Mouse (Mus musculus): ENCODE results near the gene Trim63. TPM values are rescaled to one million over a fixed set of nuclear protein-coding genes. Genes with fewer than 3 reads are reported as not detected.

The Trim63 gene
- polyA plus RNA-seq, 1 experiment, result 0.32 TPM

- whole genome bisulfite sequencing, result 85% methylated on average over 12 of the region's 12 CpGs
- Histone ChIP-seq H3K36me3 (ENCODE audit: control insufficient read depth, insufficient read depth, low read length) (no peaks in the 10 kb centered on the region), H3K4me3 (ENCODE audit: extremely low read depth, insufficient read depth, insufficient read length) (no peak overlapping the region), H3K4me1 (ENCODE audit: control insufficient read depth, insufficient read depth, insufficient read length) (peaks cover 4% of the 10 kb centered on the region; the same call in 1 of the 2 replicates), H3K27me3 (ENCODE audit: control insufficient read depth, insufficient read depth, low read length) (no peaks in the 10 kb centered on the region), H3K27ac (ENCODE audit: insufficient read depth, low read length) (0 out of 2 replicates have a peak overlapping the region, but pooled peaks have one; percentile 17)
- TF ChIP-seq CTCF (IDR thresholded peaks at IDR 0.05; ENCODE audit: extremely low read depth, insufficient read depth, insufficient read length, insufficient replicate concordance), result no peak
- no peak for TF ChIP-seq POLR2A (IDR thresholded peaks at IDR 0.05; ENCODE audit: low read depth, low read length)
- no peak for DNase-seq (ENCODE audit: low read depth in 1 of 2, low spot score in 2 of 2)
Measured at GRCm38 (mm10) chr4:134352261-134352707, 37.4 kb downstream of the Trim63 start.

DNA sequence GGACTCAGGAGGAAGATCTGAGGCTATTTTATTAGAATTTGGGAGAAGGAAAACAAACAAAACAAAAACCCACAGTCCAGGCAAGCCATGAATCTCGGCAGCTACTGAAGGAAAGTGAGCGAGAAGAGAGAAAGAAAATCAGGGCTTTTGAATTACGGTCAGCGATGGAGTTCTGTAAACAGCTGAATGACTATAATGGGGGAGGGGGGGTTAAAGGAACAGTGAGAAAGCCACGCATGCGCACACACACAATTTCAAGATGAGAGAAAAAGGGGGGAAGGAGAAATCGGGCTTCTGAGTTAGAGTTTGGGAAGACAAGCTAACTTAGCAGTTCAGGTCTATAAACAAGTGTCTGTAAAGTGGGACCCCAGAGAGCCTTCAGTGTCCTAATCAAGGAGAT, 38.0 kb downstream of the Trim63 start:
- H3K36me3 ChIP-seq (ENCODE audit: control insufficient read depth, insufficient read depth, low read length), result no peaks in the 10 kb centered on the region
- H3K4me1 ChIP-seq (ENCODE audit: control insufficient read depth, insufficient read depth, insufficient read length), result peaks cover 4% of the 10 kb centered on the region; the same call in 1 of the 2 replicates
- H3K27me3 ChIP-seq (ENCODE audit: control insufficient read depth, insufficient read depth, low read length), result no peaks in the 10 kb centered on the region
- H3K27ac ChIP-seq (ENCODE audit: insufficient read depth, low read length), result no peak overlapping the region
- TF ChIP-seq CTCF (IDR thresholded peaks at IDR 0.05; ENCODE audit: extremely low read depth, insufficient read depth, insufficient read length, insufficient replicate concordance) (no peak), POLR2A (IDR thresholded peaks at IDR 0.05; ENCODE audit: low read depth, low read length) (no peak)
- 90% methylated on average over 7 of the region's 7 CpGs for WGBS
- DNase-seq (ENCODE audit: low read depth in 1 of 2, low spot score in 2 of 2), result no peak
- H3K4me3 ChIP-seq (ENCODE audit: extremely low read depth, insufficient read depth, insufficient read length), result no peak overlapping the region

DNA sequence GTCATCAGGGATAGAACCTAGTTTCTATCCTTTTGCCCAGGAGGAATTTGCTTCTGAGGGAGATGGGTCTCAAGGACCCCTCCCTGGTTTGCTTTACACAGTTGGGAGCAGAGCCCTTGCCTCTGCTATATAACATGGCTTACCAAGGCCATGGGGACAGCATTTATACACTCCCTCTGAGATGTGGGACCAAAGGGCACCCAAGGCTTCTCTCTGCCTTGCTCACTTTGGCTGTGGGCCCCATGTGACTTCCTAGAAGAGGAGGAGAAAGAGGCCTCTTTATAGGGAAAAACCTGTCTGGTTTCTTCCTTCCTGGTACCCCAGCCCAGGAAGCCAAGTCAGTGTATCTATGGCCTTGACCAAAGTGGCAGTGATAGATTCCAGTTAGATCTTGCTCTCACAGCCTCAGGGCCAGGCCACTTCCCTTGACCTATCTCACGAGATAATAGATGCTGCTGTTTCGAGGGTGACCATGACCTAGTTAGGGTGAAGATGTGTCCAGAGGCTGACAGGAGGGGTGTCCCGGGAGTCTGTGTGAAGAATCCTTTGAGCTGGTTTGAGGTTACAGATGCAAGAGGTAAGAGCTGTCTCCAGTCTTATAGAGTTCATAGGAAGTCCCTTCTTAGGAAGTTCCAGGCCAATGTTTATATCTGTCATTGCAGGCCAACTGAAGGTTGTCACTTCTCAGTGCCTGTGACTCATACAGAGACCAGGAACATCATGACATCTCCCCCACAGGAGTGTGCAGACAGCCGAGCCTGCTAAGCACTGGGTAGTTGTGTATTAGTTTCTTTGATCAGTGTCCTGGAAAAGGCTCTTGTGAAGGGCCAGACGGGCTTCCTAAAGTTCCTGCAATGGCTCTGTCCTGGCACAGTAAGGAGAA, 38.8 kb downstream of the Trim63 start:
- H3K4me1 ChIP-seq (ENCODE audit: control insufficient read depth, insufficient read depth, insufficient read length), result peaks cover 4% of the 10 kb centered on the region; the same call in 1 of the 2 replicates
- H3K4me3 ChIP-seq (ENCODE audit: extremely low read depth, insufficient read depth, insufficient read length), result no peak overlapping the region
- WGBS, result 62% methylated on average over 5 of the region's 5 CpGs
- no peak for TF ChIP-seq CTCF (IDR thresholded peaks at IDR 0.05; ENCODE audit: extremely low read depth, insufficient read depth, insufficient read length, insufficient replicate concordance)
- no peak for TF ChIP-seq POLR2A (IDR thresholded peaks at IDR 0.05; ENCODE audit: low read depth, low read length)
- H3K27ac ChIP-seq (ENCODE audit: insufficient read depth, low read length), result no peak overlapping the region
- no peak for DNase-seq (ENCODE audit: low read depth in 1 of 2, low spot score in 2 of 2)
- H3K36me3 ChIP-seq (ENCODE audit: control insufficient read depth, insufficient read depth, low read length), result no peaks in the 10 kb centered on the region
- no peaks in the 10 kb centered on the region for H3K27me3 ChIP-seq (ENCODE audit: control insufficient read depth, insufficient read depth, low read length)

DNA sequence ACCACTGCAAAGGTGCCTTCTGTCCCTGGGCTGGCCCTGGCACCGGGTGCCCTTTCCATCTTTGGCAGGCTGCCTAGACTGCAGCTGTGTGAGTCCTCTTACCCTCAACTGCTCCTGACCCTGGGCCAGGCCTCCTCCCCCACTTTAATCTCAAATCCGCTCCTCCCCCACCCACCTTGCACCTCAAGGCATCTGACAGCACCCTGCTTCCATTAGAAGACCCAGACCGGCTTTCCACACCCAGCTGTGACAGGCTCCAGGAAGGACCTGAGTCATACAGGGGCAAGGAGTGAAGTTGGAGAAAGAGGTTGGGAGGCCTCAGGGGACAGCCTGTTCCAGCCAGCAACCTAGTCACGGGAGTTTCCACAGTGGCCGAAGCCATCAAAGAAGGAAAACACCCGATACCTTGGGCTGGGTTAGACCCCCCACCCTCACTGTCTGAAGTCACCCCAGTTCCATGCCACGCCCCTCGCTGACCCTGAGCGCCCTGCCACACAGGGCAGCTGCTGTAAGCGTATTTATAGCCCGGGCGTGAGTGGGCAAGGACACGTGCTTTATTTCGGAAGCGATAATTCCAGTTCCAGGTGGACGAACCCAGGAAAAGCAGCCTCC, 41.0 kb downstream of the Trim63 start:
- DNase-seq (ENCODE audit: low read depth in 1 of 2, low spot score in 2 of 2), result no peak
- WGBS, result 67% methylated on average over 16 of the region's 16 CpGs
- no peaks in the 10 kb centered on the region for H3K36me3 ChIP-seq (ENCODE audit: control insufficient read depth, insufficient read depth, low read length)
- H3K27me3 ChIP-seq (ENCODE audit: control insufficient read depth, insufficient read depth, low read length), result no peaks in the 10 kb centered on the region
- no peak for TF ChIP-seq CTCF (IDR thresholded peaks at IDR 0.05; ENCODE audit: extremely low read depth, insufficient read depth, insufficient read length, insufficient replicate concordance)
- no peak for TF ChIP-seq POLR2A (IDR thresholded peaks at IDR 0.05; ENCODE audit: low read depth, low read length)
- no peak overlapping the region for H3K27ac ChIP-seq (ENCODE audit: insufficient read depth, low read length)
- no peak overlapping the region for H3K4me3 ChIP-seq (ENCODE audit: extremely low read depth, insufficient read depth, insufficient read length)
- H3K4me1 ChIP-seq (ENCODE audit: control insufficient read depth, insufficient read depth, insufficient read length), result peaks cover 4% of the 10 kb centered on the region; the same call in 1 of the 2 replicates

DNA sequence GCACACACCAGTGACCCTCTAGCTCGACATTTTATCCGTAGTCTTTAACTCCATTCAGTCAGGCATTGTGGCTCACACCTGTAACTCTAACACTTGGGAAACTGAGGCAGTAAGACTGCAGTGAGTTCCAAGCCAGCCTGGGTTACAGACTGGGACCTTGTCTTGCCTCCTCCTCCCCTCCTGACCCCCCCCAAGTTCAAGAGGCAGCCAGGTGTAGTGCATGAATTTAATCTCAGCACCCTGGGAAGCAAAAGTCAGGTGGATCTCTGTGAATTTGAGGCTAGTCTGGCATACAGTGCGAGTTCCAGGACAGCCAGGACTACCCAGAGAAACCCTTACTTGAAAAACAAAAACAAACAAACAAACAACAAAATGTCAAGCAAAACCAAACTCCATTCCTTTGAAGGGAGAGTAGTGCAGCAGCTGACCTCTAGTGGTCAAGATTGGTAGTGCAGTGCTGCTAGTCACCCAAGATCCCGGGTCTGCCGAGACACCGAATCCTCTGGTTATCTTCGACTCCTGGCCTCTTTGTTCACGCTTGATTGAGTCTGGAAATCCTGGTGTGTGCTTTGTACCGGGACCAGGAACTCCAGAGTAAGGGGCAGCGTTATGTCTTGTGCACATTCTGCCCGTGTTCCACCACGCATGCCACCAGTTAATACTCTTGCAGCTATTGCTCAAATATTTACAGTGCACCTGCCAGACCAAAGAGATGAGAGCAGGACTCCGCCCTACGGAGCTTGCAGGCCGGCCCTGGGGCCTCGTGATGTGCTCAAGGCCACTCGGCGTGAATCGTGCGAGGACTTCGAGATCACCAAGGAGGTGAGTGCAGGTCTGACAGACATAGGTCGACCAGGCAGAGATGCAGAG, 41.9 kb downstream of the Trim63 start:
- WGBS, result 33% methylated on average over 22 of the region's 22 CpGs
- H3K27me3 ChIP-seq (ENCODE audit: control insufficient read depth, insufficient read depth, low read length), result no peaks in the 10 kb centered on the region
- no peak overlapping the region for H3K4me3 ChIP-seq (ENCODE audit: extremely low read depth, insufficient read depth, insufficient read length)
- H3K36me3 ChIP-seq (ENCODE audit: control insufficient read depth, insufficient read depth, low read length), result no peaks in the 10 kb centered on the region
- peak; percentile 84; the same call in 1 of the 2 replicates for TF ChIP-seq CTCF (IDR thresholded peaks at IDR 0.05; ENCODE audit: extremely low read depth, insufficient read depth, insufficient read length, insufficient replicate concordance)
- no peak for TF ChIP-seq POLR2A (IDR thresholded peaks at IDR 0.05; ENCODE audit: low read depth, low read length)
- peaks cover 5% of the 10 kb centered on the region; the same call in 1 of the 2 replicates for H3K4me1 ChIP-seq (ENCODE audit: control insufficient read depth, insufficient read depth, insufficient read length)
- no peak overlapping the region for H3K27ac ChIP-seq (ENCODE audit: insufficient read depth, low read length)
- peak; percentile 41 to 58 for DNase-seq (ENCODE audit: low read depth in 1 of 2, low spot score in 2 of 2)

DNA sequence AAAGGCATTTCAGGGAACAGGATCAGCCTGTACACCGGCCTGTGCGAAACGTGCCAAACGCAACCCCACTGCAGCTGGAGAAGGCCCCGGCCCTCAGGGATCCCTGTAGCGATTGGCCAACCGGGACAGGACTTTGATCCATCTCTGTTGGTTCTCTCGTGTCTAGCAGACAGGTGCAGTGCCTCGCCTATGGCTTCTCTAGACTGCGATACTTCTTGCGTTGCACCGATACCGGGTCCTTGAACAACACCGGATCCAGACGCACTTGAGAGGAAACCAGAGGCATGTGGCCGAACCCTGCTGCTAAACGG, 42.5 kb downstream of the Trim63 start:
- Histone ChIP-seq H3K4me3 (ENCODE audit: extremely low read depth, insufficient read depth, insufficient read length) (no peak overlapping the region), H3K27ac (ENCODE audit: insufficient read depth, low read length) (no peak overlapping the region), H3K36me3 (ENCODE audit: control insufficient read depth, insufficient read depth, low read length) (no peaks in the 10 kb centered on the region), H3K4me1 (ENCODE audit: control insufficient read depth, insufficient read depth, insufficient read length) (peaks cover 9% of the 10 kb centered on the region; the same call in 1 of the 2 replicates), H3K27me3 (ENCODE audit: control insufficient read depth, insufficient read depth, low read length) (no peaks in the 10 kb centered on the region)
- TF ChIP-seq POLR2A (IDR thresholded peaks at IDR 0.05; ENCODE audit: low read depth, low read length) (no peak), CTCF (IDR thresholded peaks at IDR 0.05; ENCODE audit: extremely low read depth, insufficient read depth, insufficient read length, insufficient replicate concordance) (no peak)
- DNase-seq (ENCODE audit: low read depth in 1 of 2, low spot score in 2 of 2), result no peak
- WGBS, result 49% methylated on average over 17 of the region's 17 CpGs

All from spleen, adult 2 months (tissue).